Mouse (Mus musculus) heart, embryonic 16.5 days (tissue): ENCODE results near the gene Ppef1. TPM values are rescaled to one million over a fixed set of nuclear protein-coding genes. Genes with fewer than 3 reads are reported as not detected.

Experiments
- ATAC-seq: fragments of 200-750 bp; cut with Nextera tagmentation; replicated peaks from 2 replicates; pipeline ENCODE4 v1.8.0; 2017; ENCODE audit warnings: moderate number of reproducible peaks; ENCODE audit not compliant: insufficient read depth, low FRiP score; ENCODE audit errors: extremely low read depth
- H3K27ac ChIP-seq: fragments of 300-500 bp; sonication (generic); 2 replicates; pipeline ENCODE4 v1.5.1; 2014; ENCODE audit warnings: mild to moderate bottlenecking, low read length, control low read depth, moderate library complexity
- H3K27me3 ChIP-seq: fragments of 300-500 bp; sonication (generic); 2 replicates; pipeline ENCODE4 v1.6.1; 2014; ENCODE audit warnings: low read length, mixed read lengths; ENCODE audit not compliant: control insufficient read depth, insufficient read depth
- H3K36me3 ChIP-seq: fragments of 300-500 bp; sonication (generic); 2 replicates; pipeline ENCODE4 v1.6.1; 2014; ENCODE audit not compliant: control insufficient read depth, insufficient read depth
- H3K4me1 ChIP-seq: fragments of 300-500 bp; sonication (generic); 2 replicates; pipeline ENCODE4 v1.6.1; 2014; ENCODE audit warnings: low read length, mixed read lengths; ENCODE audit not compliant: control insufficient read depth, insufficient read depth
- H3K4me2 ChIP-seq: fragments of 300-500 bp; sonication (generic); 2 replicates; pipeline ENCODE4 v1.6.1; 2014; ENCODE audit warnings: low read depth, mild to moderate bottlenecking, control low read depth, low read length
- H3K4me3 ChIP-seq: fragments of 300-500 bp; sonication (generic); 2 replicates; pipeline ENCODE4 v1.5.1; 2014; ENCODE audit warnings: mild to moderate bottlenecking, control low read depth, low read length
- H3K9ac ChIP-seq: fragments of 300-500 bp; sonication (generic); 2 replicates; pipeline ENCODE4 v1.6.1; 2014; ENCODE audit warnings: low read length, control low read depth
- H3K9me3 ChIP-seq: fragments of 300-500 bp; sonication (generic); replicated peaks from 2 replicates; pipeline ENCODE4 v1.6.1; 2016; ENCODE audit warnings: low read length; ENCODE audit not compliant: control insufficient read depth
- WGBS: fragments of 180-500 bp; shearing (Covaris S2); extraction: QIAGEN DNeasy Blood & Tissue Kit; methylation state at CpG from one replicate; pipeline ENCODE4 v1.1.7; 2014; 5-methylcytosine and 5-hydroxymethylcytosine counted together
- polyA plus RNA-seq: library from polyadenylated mRNA; unstranded; fragments of >200 nt; fragmentation: Nextera tagmentation; extraction: Ambion mirVana; gene quantifications from 2 replicates; pipeline ENCODE4 v1.2.1, GENCODE M21; 2015

Gene Ppef1
- polyA plus RNA-seq, 1 experiment from 2014 or later: not detected

GRCm38 (mm10) chrX:160603316-160603715 lies 132.2 kb downstream of the Ppef1 start:
- H3K36me3 ChIP-seq: no peaks in the 10 kb centered on the region
- H3K9ac ChIP-seq: no peak overlapping the region
- H3K4me1 ChIP-seq: peaks cover 34% of the 10 kb centered on the region
- 82% methylated on average over 2 of the region's 2 CpGs for WGBS
- no peak overlapping the region for H3K4me3 ChIP-seq
- H3K9me3 ChIP-seq: no peaks in the 10 kb centered on the region
- no peak for ATAC-seq
- no peaks in the 10 kb centered on the region for H3K27me3 ChIP-seq
- H3K4me2 ChIP-seq: no peak overlapping the region
- 0 out of 2 replicates have a peak overlapping the region, but pooled peaks have one; percentile 39 for H3K27ac ChIP-seq

GRCm38 (mm10) chrX:160602770-160603169 lies 132.8 kb downstream of the Ppef1 start:
- Histone ChIP-seq H3K4me1 (peaks cover 34% of the 10 kb centered on the region), H3K27ac (0 out of 2 replicates have a peak overlapping the region, but pooled peaks have one; percentile 7), H3K4me2 (no peak overlapping the region), H3K4me3 (no peak overlapping the region), H3K27me3 (no peaks in the 10 kb centered on the region), H3K9me3 (no peaks in the 10 kb centered on the region), H3K9ac (no peak overlapping the region), H3K36me3 (no peaks in the 10 kb centered on the region)
- 85% methylated on average over 1 of the region's 1 CpGs for WGBS
- ATAC-seq: no peak

GRCm38 (mm10) chrX:160601053-160601452 lies 134.5 kb downstream of the Ppef1 start:
- Histone ChIP-seq H3K27me3 (no peaks in the 10 kb centered on the region), H3K4me2 (no peak overlapping the region), H3K4me3 (no peak overlapping the region), H3K9me3 (no peaks in the 10 kb centered on the region), H3K9ac (no peak overlapping the region), H3K27ac (peak overlapping the region; percentile 74), H3K4me1 (peaks cover 39% of the 10 kb centered on the region), H3K36me3 (no peaks in the 10 kb centered on the region)
- ATAC-seq: peak; percentile 24; the same call in 1 of the 2 replicates
- WGBS: 28% methylated on average over 3 of the region's 3 CpGs

DNA sequence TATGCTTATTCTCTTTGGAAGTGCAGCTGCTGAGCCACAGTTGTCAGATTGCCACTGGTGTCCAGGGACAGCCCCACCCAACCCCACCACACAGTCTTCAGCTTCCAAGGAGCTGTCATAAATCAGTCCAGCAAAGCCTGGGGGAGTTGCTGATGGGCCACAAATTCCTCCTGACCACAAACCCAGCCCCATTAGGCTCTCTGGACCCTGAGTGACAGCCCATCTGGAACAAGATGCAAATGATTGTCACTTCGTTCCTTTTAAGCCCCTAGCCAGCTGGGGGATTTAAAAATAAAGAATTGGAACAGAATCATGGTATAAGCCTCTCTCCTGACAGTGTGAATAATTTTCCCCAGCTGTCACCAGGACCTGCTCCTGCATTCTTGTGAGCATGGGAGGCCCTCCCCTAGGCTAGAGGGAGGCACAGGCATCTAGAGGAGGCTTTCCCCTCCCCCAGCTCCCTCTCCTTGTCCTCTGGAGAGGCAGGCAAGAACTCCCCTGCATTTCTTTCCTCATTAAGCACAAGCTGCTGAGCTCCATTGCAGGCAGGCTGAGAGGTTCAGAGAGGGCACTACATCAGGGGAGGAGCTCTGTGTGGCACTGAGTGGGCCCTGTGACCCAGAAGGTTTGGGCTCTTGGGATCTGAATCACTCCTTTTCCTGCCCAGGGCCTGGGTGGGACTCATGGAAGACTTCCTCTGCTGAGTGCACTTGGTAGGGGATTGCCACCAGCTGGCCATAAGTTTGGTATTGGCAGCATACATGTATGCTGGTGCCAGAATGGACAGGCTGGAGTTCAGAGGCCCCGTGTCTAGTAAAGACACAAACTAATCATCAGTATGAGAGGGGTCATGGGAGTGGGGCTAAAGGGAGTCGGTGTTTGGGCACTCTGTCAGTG lies 136.8 kb downstream of the Ppef1 start:
- H3K9ac ChIP-seq: no peak overlapping the region
- no peak overlapping the region for H3K4me3 ChIP-seq
- no peak overlapping the region for H3K4me2 ChIP-seq
- peak overlapping the region; percentile 88 for H3K27ac ChIP-seq
- ATAC-seq: peak; percentile 72
- H3K4me1 ChIP-seq: peaks cover 29% of the 10 kb centered on the region
- no peaks in the 10 kb centered on the region for H3K9me3 ChIP-seq
- H3K36me3 ChIP-seq: no peaks in the 10 kb centered on the region
- 39% methylated on average over 3 of the region's 3 CpGs for WGBS
- no peaks in the 10 kb centered on the region for H3K27me3 ChIP-seq

DNA sequence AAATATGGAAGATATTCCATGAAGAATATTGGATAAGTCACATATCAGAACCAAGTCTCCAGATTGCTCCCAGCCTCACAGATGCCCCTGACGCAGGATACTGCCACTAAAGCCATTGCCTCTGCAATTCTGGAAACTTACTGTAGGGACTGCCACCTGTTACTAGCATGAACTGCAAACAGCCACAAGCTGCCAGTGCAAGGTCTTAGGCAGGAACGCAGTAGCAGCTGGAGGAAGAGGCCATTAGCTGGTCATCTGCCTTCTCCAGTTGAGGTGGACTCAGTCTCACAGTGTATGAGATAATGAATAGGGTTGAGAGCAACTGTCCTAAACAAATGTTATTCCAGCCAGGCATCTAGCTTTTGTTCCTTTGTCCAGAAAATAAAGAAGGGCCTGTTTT lies 137.5 kb downstream of the Ppef1 start:
- Histone ChIP-seq H3K36me3 (no peaks in the 10 kb centered on the region), H3K9ac (no peak overlapping the region), H3K9me3 (no peaks in the 10 kb centered on the region), H3K4me1 (peaks cover 28% of the 10 kb centered on the region), H3K4me3 (no peak overlapping the region), H3K4me2 (no peak overlapping the region), H3K27me3 (no peaks in the 10 kb centered on the region), H3K27ac (peak overlapping the region; percentile 88)
- WGBS: 73% methylated on average over 2 of the region's 2 CpGs
- ATAC-seq: no peak

DNA sequence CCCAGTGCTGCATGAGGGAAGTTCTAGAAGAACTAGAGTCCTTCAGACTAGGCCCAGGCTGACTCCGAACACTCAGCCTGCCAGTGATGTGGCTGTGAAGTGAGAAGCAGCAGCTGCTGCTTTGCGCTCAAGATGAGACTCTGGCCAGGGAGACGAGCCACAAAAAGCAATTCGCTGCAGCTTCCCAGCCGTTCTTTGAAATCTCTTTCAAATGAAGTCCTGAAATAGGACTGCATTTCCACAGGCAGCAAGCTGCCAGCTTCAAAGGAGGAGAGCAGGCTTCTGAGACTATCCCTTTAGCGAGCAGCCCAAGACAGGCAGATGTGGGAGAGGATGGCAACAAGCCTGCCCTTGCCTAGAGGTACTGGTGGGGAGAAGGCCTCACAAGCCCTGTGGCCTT lies 142.6 kb downstream of the Ppef1 start:
- H3K36me3 ChIP-seq: 0 out of 2 replicates have a peak, but pooled peaks cover 2% of the 10 kb centered on the region
- WGBS: 63% methylated on average over 6 of the region's 6 CpGs
- H3K27ac ChIP-seq: peak overlapping the region; percentile 1; the same call in 1 of the 2 replicates
- ATAC-seq: no peak
- H3K9ac ChIP-seq: no peak overlapping the region
- no peak overlapping the region for H3K4me2 ChIP-seq
- peaks cover 7% of the 10 kb centered on the region for H3K4me1 ChIP-seq
- no peak overlapping the region for H3K4me3 ChIP-seq
- H3K27me3 ChIP-seq: no peaks in the 10 kb centered on the region
- H3K9me3 ChIP-seq: no peaks in the 10 kb centered on the region

DNA sequence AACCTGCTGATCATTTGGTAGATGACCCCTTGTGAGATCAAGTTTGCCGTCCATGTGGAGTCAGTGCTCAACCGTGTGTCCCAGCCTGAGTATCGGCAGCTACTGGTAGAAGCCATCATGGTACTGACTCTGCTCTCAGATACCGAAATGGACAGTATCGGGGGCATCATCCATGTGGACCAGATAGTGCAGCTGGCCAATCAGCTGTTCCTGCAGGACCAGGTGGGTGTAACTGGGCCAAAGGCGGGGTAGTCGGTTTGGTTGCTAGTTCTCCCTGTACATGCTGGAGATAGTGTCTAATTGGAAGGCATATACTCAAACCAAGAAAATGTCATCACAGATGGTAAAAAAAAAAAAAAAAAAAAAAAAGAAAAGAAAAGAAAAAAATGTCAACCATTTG lies 145.4 kb downstream of the Ppef1 start:
- 92% methylated on average over 7 of the region's 7 CpGs for WGBS

DNA sequence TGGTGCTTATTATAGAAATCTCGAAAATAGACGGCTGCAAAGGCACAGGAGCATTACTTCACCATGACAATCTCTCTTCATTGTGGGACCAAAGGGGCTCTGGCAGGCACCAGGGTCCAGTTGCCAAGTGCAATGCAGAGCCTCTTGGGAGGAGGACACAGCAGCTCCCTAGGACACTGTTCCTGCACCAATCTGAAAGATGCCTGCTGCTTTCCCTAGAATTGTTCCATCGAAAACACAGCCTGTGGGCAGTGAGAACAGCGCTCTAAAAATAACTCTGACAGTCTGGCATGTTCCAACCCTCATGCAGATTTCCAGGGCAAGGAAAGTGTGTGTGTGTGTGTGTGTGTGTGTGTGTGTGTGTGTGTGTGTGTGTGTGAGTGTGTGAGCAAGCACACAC lies 147.0 kb downstream of the Ppef1 start:
- Histone ChIP-seq H3K27me3 (no peaks in the 10 kb centered on the region), H3K9me3 (no peaks in the 10 kb centered on the region), H3K27ac (peak overlapping the region; percentile 92), H3K4me2 (no peak overlapping the region), H3K36me3 (0 out of 2 replicates have a peak, but pooled peaks cover 2% of the 10 kb centered on the region), H3K4me3 (no peak overlapping the region), H3K4me1 (peaks cover 9% of the 10 kb centered on the region; the same call in 1 of the 2 replicates), H3K9ac (no peak overlapping the region)
- peak; percentile 69; the same call in 1 of the 2 replicates for ATAC-seq
- WGBS: 45% methylated on average over 4 of the region's 4 CpGs

More for the DNA sequence above, 145.4 kb downstream of the Ppef1 start:
- no peaks in the 10 kb centered on the region for H3K27me3 ChIP-seq
- H3K4me2 ChIP-seq: no peak overlapping the region
- peaks cover 9% of the 10 kb centered on the region; the same call in 1 of the 2 replicates for H3K4me1 ChIP-seq
- 0 out of 2 replicates have a peak, but pooled peaks cover 2% of the 10 kb centered on the region for H3K36me3 ChIP-seq
- no peak overlapping the region for H3K27ac ChIP-seq
- ATAC-seq: no peak
- H3K9ac ChIP-seq: no peak overlapping the region
- no peak overlapping the region for H3K4me3 ChIP-seq
- no peaks in the 10 kb centered on the region for H3K9me3 ChIP-seq

DNA sequence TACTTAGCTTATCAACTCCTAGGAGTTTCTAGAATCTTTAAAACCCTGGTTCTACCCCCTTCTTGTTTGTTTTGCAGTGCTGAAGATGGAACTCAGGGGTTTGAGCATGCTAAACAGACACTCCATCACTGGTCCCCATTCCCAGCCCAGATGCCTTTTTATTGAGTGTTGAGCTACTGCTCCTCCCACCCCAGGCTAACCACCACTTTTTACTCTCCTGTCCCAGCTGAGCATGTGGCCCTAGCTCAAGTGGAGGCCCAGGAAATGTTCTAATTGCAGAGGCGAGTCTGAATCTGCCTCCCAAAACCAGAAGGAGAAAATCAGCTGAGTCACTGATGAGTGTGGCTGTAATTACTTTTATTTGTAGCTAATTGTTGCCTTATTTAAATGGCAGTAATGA lies 150.5 kb downstream of the Ppef1 start:
- H3K27ac ChIP-seq: no peak overlapping the region
- H3K4me2 ChIP-seq: no peak overlapping the region
- no peaks in the 10 kb centered on the region for H3K9me3 ChIP-seq
- no peak overlapping the region for H3K9ac ChIP-seq
- no peaks in the 10 kb centered on the region for H3K27me3 ChIP-seq
- no peak overlapping the region for H3K4me3 ChIP-seq
- 48% methylated on average over 1 of the region's 1 CpGs for WGBS
- H3K4me1 ChIP-seq: peaks cover 9% of the 10 kb centered on the region; the same call in 1 of the 2 replicates
- no peak for ATAC-seq
- peaks cover 4% of the 10 kb centered on the region; the same call in 1 of the 2 replicates for H3K36me3 ChIP-seq
